Mouse (Mus musculus) testis, adult 2 months (tissue): ENCODE measurements around the gene Aco2. TPM values are rescaled to one million over a fixed set of nuclear protein-coding genes. Genes with fewer than 3 reads are reported as not detected.

Experiments
- H3K27ac ChIP-seq: fragments of 200-500 bp; 2 replicates; pipeline ENCODE4 v1.5.1; 2012; ENCODE audit warnings: low read depth, low read length; ENCODE audit not compliant: control insufficient read depth, insufficient read depth
- H3K27me3 ChIP-seq: fragments of 200-500 bp; 2 replicates; pipeline ENCODE4 v1.6.1; 2012; ENCODE audit warnings: mild to moderate bottlenecking, low read length, moderate library complexity; ENCODE audit not compliant: control insufficient read depth, insufficient read depth
- H3K36me3 ChIP-seq: fragments of 200-500 bp; 2 replicates; pipeline ENCODE4 v1.6.1; 2012; ENCODE audit warnings: mild to moderate bottlenecking, low read length; ENCODE audit not compliant: control insufficient read depth, insufficient read depth
- H3K4me1 ChIP-seq: fragments of 200-500 bp; 2 replicates; pipeline ENCODE4 v1.6.1; 2012; ENCODE audit warnings: low read length; ENCODE audit not compliant: control insufficient read depth, insufficient read depth
- H3K4me3 ChIP-seq: fragments of 200-500 bp; 2 replicates; pipeline ENCODE4 v1.5.1; 2012; ENCODE audit warnings: low read depth, mild to moderate bottlenecking, low read length, moderate library complexity, mixed read lengths; ENCODE audit not compliant: control insufficient read depth
- CTCF ChIP-seq: fragments of 200-500 bp; IDR thresholded peaks from 2 replicates; pipeline ENCODE4 v1.5.1; 2012; ENCODE audit warnings: low read depth, mild to moderate bottlenecking, inconsistent platforms, low read length, moderate library complexity; ENCODE audit not compliant: control insufficient read depth, insufficient read depth, insufficient replicate concordance
- POLR2A ChIP-seq: fragments of 200-500 bp; IDR thresholded peaks from 2 replicates; pipeline ENCODE4 v1.6.1; 2012; ENCODE audit warnings: low read depth, mild to moderate bottlenecking, inconsistent platforms, low read length, moderate library complexity; ENCODE audit not compliant: control insufficient read depth
- polyA plus RNA-seq: library from polyadenylated mRNA; depleted of rRNA; stranded (reverse); fragments of >200 nt; gene quantifications from 2 replicates; pipeline ENCODE4 v1.2.3, GENCODE M21; 2012

Gene Aco2
- polyA plus RNA-seq, 1 experiment: 112 TPM

- no peak for TF ChIP-seq POLR2A
- TF ChIP-seq CTCF: 0 out of 2 replicates have a peak, but pooled peaks have one; percentile 15
- Histone ChIP-seq H3K36me3 (no peaks in the 10 kb centered on the region), H3K27me3 (no peaks in the 10 kb centered on the region), H3K27ac (peak within 1 kb of the TSS; percentile 75), H3K4me3 (peak within 1 kb of the TSS; percentile 31), H3K4me1 (peaks cover 5% of the 10 kb centered on the region; the same call in 1 of the 2 replicates)
Measured at GRCm38 (mm10) chr15:81936679-81937078, 64.6 kb downstream of the Aco2 start, which contains the start of gene Csdc2. TSS of gene Csdc2 (plus strand) at chr15:81936759.

GRCm38 (mm10) chr15:81937098-81937972 is 65.2 kb downstream of the Aco2 start:
- no peak for TF ChIP-seq POLR2A
- no peak for TF ChIP-seq CTCF
- peak overlapping the region; percentile 31 for H3K4me3 ChIP-seq
- H3K36me3 ChIP-seq: no peaks in the 10 kb centered on the region
- no peaks in the 10 kb centered on the region for H3K27me3 ChIP-seq
- peak overlapping the region; percentile 75 for H3K27ac ChIP-seq
- H3K4me1 ChIP-seq: peaks cover 7% of the 10 kb centered on the region; the same call in 1 of the 2 replicates

- H3K4me1 ChIP-seq: peaks cover 11% of the 10 kb centered on the region
- H3K4me3 ChIP-seq: no peak overlapping the region
- TF ChIP-seq POLR2A (no peak), CTCF (peak; percentile 62; the same call in 1 of the 2 replicates)
- no peaks in the 10 kb centered on the region for H3K27me3 ChIP-seq
- no peak overlapping the region for H3K27ac ChIP-seq
- no peaks in the 10 kb centered on the region for H3K36me3 ChIP-seq
Measured at GRCm38 (mm10) chr15:81938246-81938645, 66.1 kb downstream of the Aco2 start.

- no peak overlapping the region for H3K4me3 ChIP-seq
- H3K27me3 ChIP-seq: no peaks in the 10 kb centered on the region
- H3K36me3 ChIP-seq: no peaks in the 10 kb centered on the region
- no peak overlapping the region for H3K27ac ChIP-seq
- TF ChIP-seq POLR2A (no peak), CTCF (no peak)
- peaks cover 12% of the 10 kb centered on the region for H3K4me1 ChIP-seq
Measured at GRCm38 (mm10) chr15:81939157-81939715, 67.1 kb downstream of the Aco2 start.

- TF ChIP-seq POLR2A: no peak
- no peak for TF ChIP-seq CTCF
- H3K4me1 ChIP-seq: peaks cover 12% of the 10 kb centered on the region
Measured at GRCm38 (mm10) chr15:81939774-81940173, 67.7 kb downstream of the Aco2 start.

GRCm38 (mm10) chr15:81940219-81940618 is 68.1 kb downstream of the Aco2 start:
- Histone ChIP-seq H3K4me3 (no peak overlapping the region), H3K36me3 (no peaks in the 10 kb centered on the region), H3K4me1 (peaks cover 12% of the 10 kb centered on the region), H3K27me3 (no peaks in the 10 kb centered on the region), H3K27ac (no peak overlapping the region)
- TF ChIP-seq POLR2A (no peak), CTCF (no peak)

More at GRCm38 (mm10) chr15:81939774-81940173, 67.7 kb downstream of the Aco2 start:
- Histone ChIP-seq H3K27ac (no peak overlapping the region), H3K27me3 (no peaks in the 10 kb centered on the region), H3K4me3 (no peak overlapping the region), H3K36me3 (no peaks in the 10 kb centered on the region)

- TF ChIP-seq POLR2A: no peak
- no peak for TF ChIP-seq CTCF
- no peak overlapping the region for H3K4me3 ChIP-seq
Measured at GRCm38 (mm10) chr15:81941010-81941409, 68.9 kb downstream of the Aco2 start.

More at GRCm38 (mm10) chr15:81941010-81941409, 68.9 kb downstream of the Aco2 start:
- no peaks in the 10 kb centered on the region for H3K27me3 ChIP-seq
- no peak overlapping the region for H3K27ac ChIP-seq
- H3K4me1 ChIP-seq: peaks cover 12% of the 10 kb centered on the region
- H3K36me3 ChIP-seq: no peaks in the 10 kb centered on the region
